Mouse (Mus musculus) lung, embryonic 15.5 days (tissue): ENCODE data around the gene A930033H14Rik. TPM values are rescaled to one million over a fixed set of nuclear protein-coding genes. Genes with fewer than 3 reads are reported as not detected.

Experiments used
- ATAC-seq: fragments of 200-750 bp; cut with Nextera tagmentation; 2 replicates; pipeline ENCODE4 v1.8.0; 2017; ENCODE audit warnings: moderate number of reproducible peaks, borderline replicate concordance; ENCODE audit not compliant: low FRiP score, low TSS enrichment; ENCODE audit errors: extremely low read depth
- H3K27ac ChIP-seq: fragments of 300-500 bp; sonication (generic); 2 replicates; pipeline ENCODE4 v1.5.1; 2015; ENCODE audit warnings: moderate library complexity, mild to moderate bottlenecking, inconsistent platforms
- H3K27me3 ChIP-seq: fragments of 300-500 bp; sonication (generic); 2 replicates; pipeline ENCODE4 v1.6.1; 2015; ENCODE audit warnings: inconsistent platforms
- H3K36me3 ChIP-seq: fragments of 300-500 bp; sonication (generic); 2 replicates; pipeline ENCODE4 v1.6.1; 2015; ENCODE audit warnings: inconsistent platforms
- H3K4me1 ChIP-seq: fragments of 300-500 bp; sonication (generic); 2 replicates; pipeline ENCODE4 v1.6.1; 2015; ENCODE audit warnings: inconsistent platforms
- H3K4me2 ChIP-seq: fragments of 300-500 bp; sonication (generic); 2 replicates; pipeline ENCODE4 v1.6.1; 2015; ENCODE audit warnings: inconsistent platforms, mild to moderate bottlenecking, moderate library complexity
- H3K4me3 ChIP-seq: fragments of 300-500 bp; sonication (generic); 2 replicates; pipeline ENCODE4 v1.5.1; 2015; ENCODE audit warnings: mild to moderate bottlenecking, inconsistent platforms
- H3K9ac ChIP-seq: fragments of 300-500 bp; sonication (generic); 2 replicates; pipeline ENCODE4 v1.6.1; 2015; ENCODE audit warnings: inconsistent platforms
- H3K9me3 ChIP-seq: fragments of 300-500 bp; sonication (generic); 2 replicates; pipeline ENCODE4 v1.6.1; 2016; ENCODE audit warnings: inconsistent platforms
- WGBS: fragments of 180-500 bp; shearing (Covaris S2); methylation state at CpG from one replicate; pipeline ENCODE4 v1.1.7; 2015; 5-methylcytosine and 5-hydroxymethylcytosine counted together
- polyA plus RNA-seq: library from polyadenylated mRNA; unstranded; fragments of >200 nt; fragmentation: Nextera tagmentation; extraction: Ambion mirVana; gene quantifications from 2 replicates; pipeline ENCODE4 v1.2.1, GENCODE M21; 2015

Gene A930033H14Rik
- polyA plus RNA-seq, 1 experiment from 2014 or later: 1.3 TPM

GRCm38 (mm10) chr10:69211560-69211959 lies 1.3 kb downstream of the A930033H14Rik start:
- Histone ChIP-seq H3K36me3 (0 out of 2 replicates have a peak, but pooled peaks cover 3% of the 10 kb centered on the region), H3K4me3 (peak overlapping the region; percentile 75), H3K9me3 (no peaks in the 10 kb centered on the region), H3K4me2 (peak overlapping the region; percentile 95), H3K27me3 (no peaks in the 10 kb centered on the region), H3K27ac (peak overlapping the region; percentile 98), H3K9ac (peak overlapping the region; percentile 87; the same call in 1 of the 2 replicates), H3K4me1 (peaks cover 11% of the 10 kb centered on the region; the same call in 1 of the 2 replicates)
- 42% methylated on average over 8 of the region's 8 CpGs for WGBS
- ATAC-seq: no peak

GRCm38 (mm10) chr10:69210659-69211058 lies 2.2 kb downstream of the A930033H14Rik start:
- Histone ChIP-seq H3K27me3 (no peaks in the 10 kb centered on the region), H3K9me3 (no peaks in the 10 kb centered on the region), H3K27ac (no peak overlapping the region), H3K4me2 (no peak overlapping the region), H3K9ac (no peak overlapping the region), H3K36me3 (no peaks in the 10 kb centered on the region), H3K4me1 (peaks cover 11% of the 10 kb centered on the region; the same call in 1 of the 2 replicates), H3K4me3 (no peak overlapping the region)
- WGBS: 75% methylated on average over 5 of the region's 5 CpGs
- ATAC-seq: no peak

- Histone ChIP-seq H3K9ac (no peak overlapping the region), H3K4me3 (no peak overlapping the region), H3K27ac (no peak overlapping the region), H3K27me3 (no peaks in the 10 kb centered on the region), H3K36me3 (no peaks in the 10 kb centered on the region), H3K4me1 (peaks cover 11% of the 10 kb centered on the region; the same call in 1 of the 2 replicates), H3K4me2 (no peak overlapping the region), H3K9me3 (no peaks in the 10 kb centered on the region)
- ATAC-seq: no peak
- 93% methylated on average over 10 of the region's 10 CpGs for WGBS
Measured at GRCm38 (mm10) chr10:69210006-69210405, 2.9 kb downstream of the A930033H14Rik start.

- Histone ChIP-seq H3K4me3 (no peak overlapping the region), H3K36me3 (no peaks in the 10 kb centered on the region), H3K9me3 (no peaks in the 10 kb centered on the region), H3K4me1 (peaks cover 6% of the 10 kb centered on the region; the same call in 1 of the 2 replicates), H3K9ac (no peak overlapping the region), H3K27me3 (no peaks in the 10 kb centered on the region), H3K4me2 (no peak overlapping the region), H3K27ac (no peak overlapping the region)
- whole genome bisulfite sequencing: 90% methylated on average over 3 of the region's 3 CpGs
- ATAC-seq: no peak
Measured at GRCm38 (mm10) chr10:69208705-69209104, 4.2 kb downstream of the A930033H14Rik start.

- 83% methylated on average over 15 of the region's 15 CpGs for WGBS
Measured at GRCm38 (mm10) chr10:69207981-69208630, 4.8 kb downstream of the A930033H14Rik start.

GRCm38 (mm10) chr10:69207481-69207880 lies 5.4 kb downstream of the A930033H14Rik start:
- Histone ChIP-seq H3K4me2 (no peak overlapping the region), H3K4me1 (peaks cover 4% of the 10 kb centered on the region; the same call in 1 of the 2 replicates), H3K9me3 (no peaks in the 10 kb centered on the region), H3K36me3 (no peaks in the 10 kb centered on the region), H3K4me3 (no peak overlapping the region), H3K9ac (no peak overlapping the region), H3K27ac (no peak overlapping the region), H3K27me3 (no peaks in the 10 kb centered on the region)
- no peak for ATAC-seq
- WGBS: 81% methylated on average over 7 of the region's 7 CpGs

More at GRCm38 (mm10) chr10:69207981-69208630, 4.8 kb downstream of the A930033H14Rik start:
- H3K27ac ChIP-seq: no peak overlapping the region
- no peaks in the 10 kb centered on the region for H3K36me3 ChIP-seq
- no peak overlapping the region for H3K4me3 ChIP-seq
- H3K27me3 ChIP-seq: no peaks in the 10 kb centered on the region
- H3K4me1 ChIP-seq: peaks cover 4% of the 10 kb centered on the region; the same call in 1 of the 2 replicates
- H3K4me2 ChIP-seq: no peak overlapping the region
- H3K9ac ChIP-seq: no peak overlapping the region
- no peak for ATAC-seq
- no peaks in the 10 kb centered on the region for H3K9me3 ChIP-seq

GRCm38 (mm10) chr10:69206081-69206480 lies 6.8 kb downstream of the A930033H14Rik start:
- WGBS: 65% methylated on average over 6 of the region's 6 CpGs
- ATAC-seq: no peak

GRCm38 (mm10) chr10:69204677-69205400 lies 8.1 kb downstream of the A930033H14Rik start:
- Histone ChIP-seq H3K27ac (no peak overlapping the region), H3K4me2 (no peak overlapping the region), H3K27me3 (no peaks in the 10 kb centered on the region), H3K36me3 (no peaks in the 10 kb centered on the region), H3K4me1 (no peaks in the 10 kb centered on the region), H3K4me3 (no peak overlapping the region), H3K9ac (no peak overlapping the region), H3K9me3 (no peaks in the 10 kb centered on the region)
- no peak for ATAC-seq
- WGBS: 25% methylated on average over 8 of the region's 8 CpGs

More at GRCm38 (mm10) chr10:69206081-69206480, 6.8 kb downstream of the A930033H14Rik start:
- no peak overlapping the region for H3K4me3 ChIP-seq
- H3K9ac ChIP-seq: no peak overlapping the region
- no peak overlapping the region for H3K27ac ChIP-seq
- no peaks in the 10 kb centered on the region; the same call in 1 of the 2 replicates for H3K4me1 ChIP-seq
- no peaks in the 10 kb centered on the region for H3K9me3 ChIP-seq
- H3K36me3 ChIP-seq: no peaks in the 10 kb centered on the region
- no peak overlapping the region for H3K4me2 ChIP-seq
- no peaks in the 10 kb centered on the region for H3K27me3 ChIP-seq

GRCm38 (mm10) chr10:69193721-69194120 lies 19.2 kb downstream of the A930033H14Rik start:
- no peak for ATAC-seq
- Histone ChIP-seq H3K4me3 (no peak overlapping the region), H3K36me3 (no peaks in the 10 kb centered on the region), H3K27ac (no peak overlapping the region), H3K9ac (no peak overlapping the region), H3K9me3 (no peaks in the 10 kb centered on the region), H3K4me1 (no peaks in the 10 kb centered on the region), H3K27me3 (no peaks in the 10 kb centered on the region), H3K4me2 (no peak overlapping the region)
- 88% methylated on average over 10 of the region's 10 CpGs for WGBS

- H3K4me3 ChIP-seq: no peak overlapping the region
- H3K4me2 ChIP-seq: no peak overlapping the region
- H3K36me3 ChIP-seq: no peaks in the 10 kb centered on the region
- no peak overlapping the region for H3K27ac ChIP-seq
- no peak overlapping the region for H3K9ac ChIP-seq
- H3K4me1 ChIP-seq: no peaks in the 10 kb centered on the region
- no peak for ATAC-seq
- H3K9me3 ChIP-seq: no peaks in the 10 kb centered on the region
- no peaks in the 10 kb centered on the region for H3K27me3 ChIP-seq
- WGBS: 89% methylated on average over 5 of the region's 5 CpGs
Measured at GRCm38 (mm10) chr10:69192266-69192665, 20.6 kb downstream of the A930033H14Rik start.

GRCm38 (mm10) chr10:69190434-69191160 lies 22.3 kb downstream of the A930033H14Rik start:
- H3K9me3 ChIP-seq: no peaks in the 10 kb centered on the region
- H3K4me1 ChIP-seq: peaks cover 5% of the 10 kb centered on the region
- ATAC-seq: no peak
- no peak overlapping the region for H3K4me3 ChIP-seq
- no peak overlapping the region for H3K27ac ChIP-seq
- H3K4me2 ChIP-seq: no peak overlapping the region
- no peak overlapping the region for H3K9ac ChIP-seq
- 67% methylated on average over 10 of the region's 10 CpGs for WGBS
- no peaks in the 10 kb centered on the region for H3K36me3 ChIP-seq
- no peaks in the 10 kb centered on the region for H3K27me3 ChIP-seq
